Mouse (Mus musculus) frontal cortex, adult 2 months (tissue): ENCODE results near the gene Zfp456. TPM values are rescaled to one million over a fixed set of nuclear protein-coding genes. Genes with fewer than 3 reads are reported as not detected.
A peak's percentile ranks its signal among the peaks of the same experiment; 100 is the strongest.
"Not testable (repeated sequence)": the region's sequence is repeated elsewhere in the genome, so short reads cannot be mapped to it uniquely, and the experiment has no call there.

ENCODE experiments used
- DNase-seq, 2 experiments: peaks; one replicate each; pipeline ENCODE4 v3.0.0; 2022; ENCODE audit warnings: low spot score in 1 of 2; ENCODE audit errors: extremely low spot score in 1 of 2
- polyA plus RNA-seq: library from polyadenylated mRNA; depleted of rRNA; stranded (reverse); fragments of >200 nt; gene quantifications from 2 replicates; pipeline ENCODE4 v1.2.3, GENCODE M21; 2012; rRNA removed

Zfp456 gene
- polyA plus RNA-seq: 0.48 and 0.62 TPM in 2 replicates

- peak; percentile 13 to 66 for DNase-seq
Observed at GRCm38 (mm10) chr13:67375050-67375911, at the start of gene Zfp456, which contains the start of gene Gm28041. TSS of gene Zfp456 (minus strand) at chr13:67375810. TSS of gene Gm28041 (minus strand) at chr13:67375733.

DNA sequence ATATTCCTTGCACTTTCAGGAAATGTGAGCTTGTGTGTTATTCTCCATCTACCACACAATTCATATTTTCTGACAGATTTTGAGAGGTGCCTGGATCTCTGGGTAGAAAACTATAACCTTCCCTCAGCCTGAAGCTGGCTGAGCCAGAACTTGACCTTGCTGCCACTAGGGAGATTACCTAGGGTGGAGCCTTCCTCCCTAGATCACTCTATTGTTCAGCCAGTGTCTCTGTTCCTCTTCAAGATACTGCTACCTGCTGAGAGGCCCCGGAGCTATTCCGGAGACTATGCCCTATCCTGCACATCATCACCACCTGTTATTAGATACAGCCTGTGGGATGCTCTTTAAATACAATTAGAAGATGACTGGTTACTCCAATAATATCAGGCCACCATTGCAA, 46.9 kb upstream of the Zfp456 start:
- not testable (repeated sequence) for DNase-seq

DNA sequence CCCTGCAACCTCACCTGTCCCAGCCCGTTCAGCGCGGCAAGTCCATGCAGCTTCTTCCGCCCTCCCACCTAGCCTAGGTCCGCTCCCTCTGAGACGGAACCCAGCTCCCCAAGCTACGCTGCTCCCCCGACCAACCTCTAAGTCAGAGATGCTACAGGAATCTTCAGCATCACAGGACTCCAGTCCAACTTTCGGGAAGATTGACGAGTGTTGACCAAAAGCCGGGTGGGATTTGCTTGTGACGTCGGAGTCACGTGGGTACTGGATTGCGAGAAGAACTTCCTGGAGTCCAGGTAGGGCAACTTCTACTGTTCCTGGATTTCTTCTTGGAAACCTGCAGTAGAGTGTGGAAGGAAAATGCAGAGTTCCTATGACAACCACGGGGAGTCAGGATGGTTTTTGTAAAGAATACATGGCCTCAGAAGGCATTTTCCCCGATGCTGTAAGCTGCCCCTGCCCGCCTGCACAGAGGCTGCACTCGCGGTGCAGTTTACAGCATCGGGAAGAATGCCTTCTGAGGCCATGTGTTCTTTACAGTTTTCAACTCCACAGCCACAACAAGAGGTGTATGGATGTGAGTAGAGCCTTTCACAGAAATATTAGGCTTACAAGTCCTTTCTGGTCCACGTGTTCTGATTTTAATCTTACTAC, 45.7 kb upstream of the Zfp456 start, which contains the start of gene Zfp459:
Gene Zfp459, minus strand, starts transcription at position 212 of the 651 bp plus-strand sequence.
- DNase-seq: peak; percentile 8 to 43

DNA sequence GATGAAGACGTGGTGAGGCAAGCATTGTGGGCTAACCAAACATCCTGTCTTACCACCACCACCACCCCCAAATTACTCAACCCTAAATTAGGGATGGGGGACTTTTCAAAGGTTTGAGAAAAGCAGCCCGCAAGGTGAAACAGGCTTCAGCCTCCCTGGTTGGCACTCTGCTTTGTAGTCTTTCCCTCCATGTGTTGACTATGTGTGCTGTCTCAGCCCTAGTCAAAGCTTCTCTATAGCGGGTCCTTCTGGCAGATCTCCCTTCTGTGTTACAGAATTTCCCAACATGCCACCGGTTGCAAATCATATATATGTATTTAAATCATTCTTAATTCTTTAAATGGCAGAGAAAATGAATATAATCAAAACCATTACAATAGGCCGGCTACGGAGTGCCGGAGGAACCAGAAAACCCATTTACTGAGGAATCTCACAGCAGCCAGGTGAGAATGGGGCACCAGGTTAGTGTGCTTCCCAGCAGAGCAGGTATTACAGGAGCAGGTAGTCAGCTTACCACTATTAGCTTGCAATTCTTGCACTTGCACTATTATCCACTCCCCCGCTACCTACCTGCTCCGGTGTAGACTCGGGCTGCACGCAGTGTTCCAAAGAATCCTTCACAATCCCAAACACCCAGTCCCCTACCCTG, 45.1 kb upstream of the Zfp456 start:
- DNase-seq: no peak

DNA sequence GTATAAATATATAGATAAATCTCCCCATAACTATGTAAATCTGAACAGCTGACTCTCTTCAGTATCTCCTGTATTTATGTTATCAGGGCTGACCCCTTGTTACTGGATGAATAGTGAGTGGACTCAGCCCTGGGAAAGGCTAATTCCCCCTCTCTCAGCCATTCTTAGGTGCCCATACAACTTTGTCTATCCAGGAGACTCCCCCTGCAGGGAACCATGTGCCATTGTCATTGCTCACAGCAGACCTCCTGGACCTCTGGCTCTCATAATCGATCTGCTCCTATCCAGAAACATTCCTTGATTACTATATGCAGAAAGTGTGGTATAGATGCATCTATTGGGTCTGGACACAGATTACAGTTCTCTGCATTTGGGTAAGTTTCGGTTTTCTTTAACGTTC, 41.2 kb upstream of the Zfp456 start:
- no peak for DNase-seq

DNA sequence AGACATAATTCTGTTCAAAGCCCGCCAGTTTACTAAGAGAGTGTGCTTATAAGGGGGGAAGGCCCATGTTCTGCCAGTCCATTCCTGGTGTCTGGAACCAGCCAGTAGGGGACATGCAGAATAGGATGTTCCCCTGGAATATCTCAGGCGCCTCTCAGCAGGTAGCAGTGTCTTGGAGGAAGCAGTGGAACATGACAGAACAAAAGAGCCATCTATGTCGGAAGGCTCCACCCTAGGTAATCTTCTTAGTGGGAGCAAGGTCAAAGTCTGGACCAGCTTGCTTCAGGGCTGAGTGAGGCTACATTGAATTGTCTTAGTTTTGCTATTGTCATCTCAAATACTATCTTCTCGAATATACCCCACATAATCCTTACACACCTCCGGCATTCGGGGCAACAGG, 40.1 kb upstream of the Zfp456 start:
- no peak for DNase-seq

- not testable (repeated sequence) for DNase-seq
Observed at GRCm38 (mm10) chr13:67413634-67414033, 38.0 kb upstream of the Zfp456 start.

- DNase-seq: peak; percentile 41 to 80
Observed at GRCm38 (mm10) chr13:67399183-67399903, 23.7 kb upstream of the Zfp456 start, which contains the start of gene Zfp429. TSS of gene Zfp429 (minus strand) at chr13:67399819.

GRCm38 (mm10) chr13:67376255-67376654, 645 bp upstream of the Zfp456 start:
- DNase-seq: not testable (repeated sequence)

DNA sequence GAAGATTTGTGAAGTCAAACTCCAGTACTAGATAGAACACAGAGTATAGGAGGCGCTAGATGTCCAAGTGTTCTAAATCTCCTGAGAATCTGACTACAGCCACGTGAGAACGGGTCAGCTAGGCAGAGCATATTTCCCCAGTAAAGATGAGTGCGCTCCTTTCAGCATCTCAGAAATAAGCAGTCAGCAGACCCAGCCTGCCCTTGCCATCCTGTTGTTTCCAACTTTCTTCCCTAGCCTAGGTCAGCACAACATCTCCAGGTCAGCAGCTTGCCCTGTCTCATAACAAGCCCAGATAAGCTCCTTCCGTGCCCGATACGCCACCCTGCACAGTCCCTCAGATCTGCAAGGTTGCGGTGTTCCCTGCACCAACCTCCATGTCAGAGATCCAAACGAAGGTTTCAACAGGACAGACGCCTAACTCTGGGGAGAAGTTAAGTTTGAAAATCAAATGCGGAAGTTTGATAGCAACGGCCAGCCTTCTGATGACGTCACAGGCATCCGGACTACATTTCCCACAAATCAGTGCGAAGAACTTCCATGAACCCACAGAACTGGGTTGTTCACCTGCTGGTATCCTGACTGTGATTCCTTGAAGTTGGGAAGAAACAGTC, 15.4 kb downstream of the Zfp456 start, which contains the start of the genes Gm28044 and Zfp953:
Gene Gm28044, minus strand, starts transcription at position 406 of the 614 bp plus-strand sequence.
Gene Zfp953, minus strand, starts transcription at position 475 of the 614 bp plus-strand sequence.
- DNase-seq: peak; percentile 89 to 95

DNA sequence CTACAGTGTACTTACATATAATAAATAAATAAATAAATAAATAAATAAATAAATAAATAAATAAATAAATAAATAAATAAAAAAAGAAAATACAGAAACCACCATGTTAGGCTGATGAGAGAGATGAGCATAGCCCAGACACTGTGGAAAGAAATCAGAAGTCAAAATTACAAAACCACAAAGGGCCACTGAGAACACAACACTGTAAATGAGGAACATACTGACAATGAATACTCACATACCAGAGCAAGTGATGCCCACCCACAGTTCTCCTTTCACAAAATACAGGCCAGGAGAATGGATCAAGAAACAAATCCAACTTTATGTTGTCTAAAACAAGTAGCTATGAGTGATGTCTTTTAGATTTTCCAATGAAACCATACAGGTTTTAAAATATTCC, 23.8 kb downstream of the Zfp456 start:
- no peak for DNase-seq

- no peak for DNase-seq
Observed at GRCm38 (mm10) chr13:67343422-67343821, 32.2 kb downstream of the Zfp456 start.

- no peak for DNase-seq
Observed at GRCm38 (mm10) chr13:67332877-67333276, 42.7 kb downstream of the Zfp456 start.

DNA sequence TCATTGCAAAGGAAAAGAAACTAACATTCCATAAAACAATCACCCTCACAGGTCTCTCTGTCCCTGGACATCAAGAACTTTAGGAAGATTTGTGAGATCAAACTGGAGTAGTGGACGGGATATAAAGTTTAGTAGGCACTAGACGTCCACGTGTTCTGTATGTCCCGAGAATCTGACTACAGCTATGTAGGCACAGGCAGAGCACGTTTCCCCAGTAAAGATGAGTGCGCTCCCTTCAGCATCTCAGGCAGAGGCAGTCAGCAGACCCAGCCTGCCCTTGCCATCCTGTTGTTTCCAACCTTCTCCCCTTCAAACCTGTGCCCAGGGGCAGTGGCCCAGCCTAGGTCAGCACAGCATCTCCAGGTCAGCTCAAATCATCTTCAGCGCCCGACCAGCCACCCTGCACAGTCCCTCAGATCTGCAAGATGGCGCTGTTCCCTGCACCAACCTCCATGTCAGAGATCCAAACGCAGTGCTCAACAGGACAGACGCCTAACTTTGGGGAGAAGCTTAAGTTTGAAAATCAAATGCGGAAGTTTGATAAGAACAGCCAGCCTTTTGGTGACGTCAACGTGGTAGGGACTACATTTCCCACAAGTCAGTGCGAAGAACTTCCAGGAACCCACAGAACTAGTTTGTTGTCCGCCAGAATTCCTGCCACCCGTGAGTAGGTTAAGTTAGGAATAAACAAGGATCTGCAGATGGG, 43.4 kb downstream of the Zfp456 start, which contains the start of gene Zfp595:
Gene Zfp595, minus strand, starts transcription at position 552 of the 706 bp plus-strand sequence.
- peak; percentile 81 to 89 for DNase-seq

Other genes with a start within 250 kb of the Zfp456 start
- 3.3 and 3.4 TPM in 2 replicates for gene Rsl1, start 202.6 kb downstream of the Zfp456 start, polyA plus RNA-seq
- 1.6 TPM in 2 replicates for gene Zfp455, start 181.3 kb downstream of the Zfp456 start, polyA plus RNA-seq
- 3.5 and 3.8 TPM in 2 replicates for gene Zfp458, start 97.3 kb downstream of the Zfp456 start, polyA plus RNA-seq
- gene Zfp457, start 69.3 kb downstream of the Zfp456 start, polyA plus RNA-seq: 3.0 and 3.7 TPM in 2 replicates
- 2.5 and 2.7 TPM in 2 replicates for gene Zfp595, start 43.2 kb downstream of the Zfp456 start, polyA plus RNA-seq
- not detected in 2 replicates for gene Gm28044, start 15.3 kb downstream of the Zfp456 start, polyA plus RNA-seq
- 0.48 TPM in 2 replicates for gene Zfp953, start 15.2 kb downstream of the Zfp456 start, polyA plus RNA-seq
- gene Gm28041, start 77 bp downstream of the Zfp456 start, polyA plus RNA-seq: 0.38 TPM in 1 of 2 replicates, not detected in the other
- 3.2 and 3.4 TPM in 2 replicates for gene Zfp429, start 24.0 kb upstream of the Zfp456 start, polyA plus RNA-seq
- 2.3 and 2.5 TPM in 2 replicates for gene Zfp459, start 45.6 kb upstream of the Zfp456 start, polyA plus RNA-seq
- gene Zfp874a, start 75.8 kb upstream of the Zfp456 start, polyA plus RNA-seq: 8.2 and 8.4 TPM in 2 replicates
- 8.2 and 9.4 TPM in 2 replicates for gene Zfp874b, start 108.4 kb upstream of the Zfp456 start, polyA plus RNA-seq
- gene Zfp58, start 124.7 kb upstream of the Zfp456 start, polyA plus RNA-seq: 5.6 and 5.8 TPM in 2 replicates
- 0.06 TPM in 1 of 2 replicates, not detected in the other for gene Gm26965, start 150.3 kb upstream of the Zfp456 start, polyA plus RNA-seq
- gene Zfp87, start 150.4 kb upstream of the Zfp456 start, polyA plus RNA-seq: 25.7 and 33.8 TPM in 2 replicates
- gene Zfp748, start 178.0 kb upstream of the Zfp456 start, polyA plus RNA-seq: 4.6 and 5.3 TPM in 2 replicates
- 3.0 and 4.1 TPM in 2 replicates for gene Zfp729b, start 233.9 kb upstream of the Zfp456 start, polyA plus RNA-seq